19 mouse cellular contexts compared by ENCODE assay signal in genomic region chr7:145123996-145124601, GRCm38 (mm10).
"Had no signal": no experiment of that assay in that cellular context is flagged by ENCODE, and none has a peak within 500 bp of the region (broad histone marks: within the 10 kb centered on the region; RNA-seq: fewer than 3 reads in every experiment).

No protein-coding gene starts in this region.

- H3K9ac ChIP-seq: kidney, embryonic 15.5 days; liver, embryonic 15.5 days; midbrain, embryonic 12.5 days; neural tube, embryonic 13.5 days had no signal

- H3K4me3 ChIP-seq: kidney, embryonic 15.5 days; left cerebral cortex, adult 2 months; liver, embryonic 15.5 days; megakaryocyte, embryonic 14.5 days; midbrain, embryonic 12.5 days; myocyte; neural tube, embryonic 13.5 days had no signal

- H3K27me3 ChIP-seq: kidney, embryonic 15.5 days; liver, embryonic 15.5 days; neural tube, embryonic 13.5 days had no signal

- H3K9me3 ChIP-seq: kidney, embryonic 15.5 days; liver, embryonic 15.5 days; midbrain, embryonic 12.5 days; neural tube, embryonic 13.5 days had no signal

- H3K27ac ChIP-seq: kidney, embryonic 15.5 days; left cerebral cortex, adult 2 months; liver, embryonic 15.5 days; midbrain, embryonic 12.5 days; neural tube, embryonic 13.5 days had no signal

- H3K36me3 ChIP-seq: kidney, embryonic 15.5 days; liver, embryonic 15.5 days; midbrain, embryonic 12.5 days; neural tube, embryonic 13.5 days had no signal

- ATAC-seq: midbrain, embryonic 16.5 days had no signal

- H3K4me2 ChIP-seq: kidney, embryonic 15.5 days; liver, embryonic 15.5 days; midbrain, embryonic 12.5 days; neural tube, embryonic 13.5 days had no signal

- DNase-seq: kidney, adult 11 months; kidney, adult 8-10 months; kidney, postnatal 10 days; kidney, postnatal 36 days; layer of hippocampus, postnatal 36 days; lung, adult 2 months; lung, postnatal 14 days; lung, postnatal 4 days; retina, postnatal 1 day; thymus, adult 18-20 months; thymus, postnatal 36 days had no signal
